In genomic region chr9:60311594-60312128, GRCm38 (mm10) we compare ENCODE assay signal across 8 mouse cellular contexts.
A peak's percentile ranks its signal among the peaks of the same experiment; 100 is the strongest.
DNase-seq lines count a peak whose midpoint lies in the region; ATAC-seq lines count a peak whose summit lies in the region.

No protein-coding gene starts in this region.

- peak; percentile 82 for ATAC-seq in forebrain, embryonic 14.5 days
- no peak for ATAC-seq in CD4-positive, CD25-positive, alpha-beta regulatory T cell, adult 4 months

- H3K27me3 ChIP-seq in forebrain, embryonic 14.5 days (replicated peaks; ENCODE audit: control insufficient read depth, insufficient read depth, low read length), result no peaks in the 10 kb centered on the region
- no peaks in the 10 kb centered on the region for H3K27me3 ChIP-seq in limb, embryonic 10.5 days (ENCODE audit: low read depth, poor library complexity, severe bottlenecking)

- H3K27ac ChIP-seq in forebrain, embryonic 14.5 days (ENCODE audit: low read depth, low read length), result peak overlapping the region; percentile 10; the same call in 1 of the 2 replicates
- H3K27ac ChIP-seq in limb, embryonic 10.5 days, result peak overlapping the region; percentile 65

- H3K4me3 ChIP-seq in forebrain, embryonic 14.5 days (ENCODE audit: low read depth, low read length), result no peak overlapping the region
- no peak overlapping the region for H3K4me3 ChIP-seq in limb, embryonic 10.5 days

- no peak overlapping the region for H3K4me2 ChIP-seq in forebrain, embryonic 14.5 days (ENCODE audit: low read length)

- no peaks in the 10 kb centered on the region for H3K36me3 ChIP-seq in forebrain, embryonic 14.5 days (ENCODE audit: control insufficient read depth, insufficient read depth, low read length)
- H3K36me3 ChIP-seq in limb, embryonic 10.5 days, result no peaks in the 10 kb centered on the region

- peak; percentile 42 for DNase-seq in cerebellum, adult 9-11 months
- no peak for DNase-seq in cerebellum, adult 11 months
- peak; percentile 79 for DNase-seq in forebrain, embryonic 14.5 days (ENCODE audit: low spot score)
- DNase-seq in kidney, adult 8-10 months, result peak; percentile 40 to 55
- no peak for DNase-seq in limb, embryonic 10.5 days (ENCODE audit: low spot score)
- DNase-seq in skeletal muscle tissue, adult 2 months (ENCODE audit: low read depth, low spot score), result peak; percentile 32
- DNase-seq in spleen, postnatal 10 days (ENCODE audit: low spot score in 2 of 2), result no peak

- WGBS in forebrain, embryonic 14.5 days, result 19% methylated on average over 10 of the region's 10 CpGs
- 82% methylated on average over 10 of the region's 10 CpGs for WGBS in limb, embryonic 10.5 days

- no peaks in the 10 kb centered on the region for H3K9me3 ChIP-seq in forebrain, embryonic 14.5 days (replicated peaks; ENCODE audit: control insufficient read depth, low read length)
- no peaks in the 10 kb centered on the region for H3K9me3 ChIP-seq in limb, embryonic 10.5 days (replicated peaks)

- H3K9ac ChIP-seq in forebrain, embryonic 14.5 days (ENCODE audit: low read length), result no peak overlapping the region

- peaks cover 26% of the 10 kb centered on the region for H3K4me1 ChIP-seq in forebrain, embryonic 14.5 days (ENCODE audit: control insufficient read depth, insufficient read depth, low read length)
- H3K4me1 ChIP-seq in limb, embryonic 10.5 days, result peaks cover 59% of the 10 kb centered on the region

Comparison
In these comparisons a context has a peak if more than half of its experiments do, and no peak if none do; other contexts are left out.
1. DNase-seq: peak in cerebellum, adult 9-11 months (single experiment), forebrain, embryonic 14.5 days (single experiment), kidney, adult 8-10 months (2 of 2) and skeletal muscle tissue, adult 2 months (single experiment); none in cerebellum, adult 11 months (single experiment), limb, embryonic 10.5 days (single experiment) and spleen, postnatal 10 days (0 of 2).